ENCODE assay signal across 8 mouse cellular contexts in the genomic region with DNA sequence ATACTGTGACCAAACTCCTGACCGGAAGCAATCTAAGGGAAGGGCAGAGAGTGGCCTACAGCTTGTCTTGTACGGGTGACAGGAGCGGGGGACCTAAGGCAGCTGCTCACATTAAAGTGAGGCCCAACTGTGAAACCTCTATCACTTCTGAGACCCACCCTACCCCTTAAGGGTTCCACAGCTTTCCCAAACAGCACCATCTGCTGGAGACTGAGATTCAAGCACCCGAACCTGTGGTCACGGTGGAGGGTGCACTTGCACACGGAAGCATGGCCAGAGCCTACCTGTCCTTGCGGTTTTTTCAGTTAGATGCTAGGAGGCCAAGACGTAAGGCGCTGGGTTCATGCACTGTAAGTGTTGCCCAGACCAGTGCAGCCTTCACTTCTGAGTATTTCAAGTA. TPM values are rescaled to one million over a fixed set of nuclear protein-coding genes. Genes with fewer than 3 reads are reported as not detected.
A peak's percentile ranks its signal among the peaks of the same experiment; 100 is the strongest.
DNase-seq lines count a peak whose midpoint lies in the region; ATAC-seq and TF ChIP-seq lines count a peak whose summit lies in the region.
"Had no signal": no experiment of that assay in that cellular context is flagged by ENCODE, and none has a peak within 500 bp of the region (broad histone marks: within the 10 kb centered on the region; RNA-seq: fewer than 3 reads in every experiment).

No protein-coding gene starts in this region.

- H3K27me3 ChIP-seq in hindbrain, embryonic 10.5 days (ENCODE audit: insufficient read depth, poor library complexity, severe bottlenecking) = no peaks in the 10 kb centered on the region
- no peaks in the 10 kb centered on the region for H3K27me3 ChIP-seq in hindbrain, embryonic 13.5 days
- 0 out of 2 replicates have a peak, but pooled peaks cover 3% of the 10 kb centered on the region for H3K27me3 ChIP-seq in E14TG2a.4 (ENCODE audit: insufficient read depth, low read length)
- H3K27me3 ChIP-seq: liver, embryonic 15.5 days had no signal

- H3K9ac ChIP-seq in hindbrain, embryonic 13.5 days = no peak overlapping the region
- H3K9ac ChIP-seq: liver, embryonic 15.5 days had no signal

- peak; percentile 53 for TF ChIP-seq CTCF in E14TG2a.4 (conservative IDR thresholded peaks at IDR 0.05; ENCODE audit: low read length)

- H3K4me3 ChIP-seq in hindbrain, embryonic 10.5 days = no peak overlapping the region
- H3K4me3 ChIP-seq in hindbrain, embryonic 13.5 days = no peak overlapping the region
- H3K4me3 ChIP-seq in E14TG2a.4 (replicated peaks; ENCODE audit: low read length) = no peak overlapping the region
- H3K4me3 ChIP-seq: liver, embryonic 15.5 days had no signal

- H3K9me3 ChIP-seq in hindbrain, embryonic 10.5 days = no peaks in the 10 kb centered on the region
- H3K9me3 ChIP-seq in hindbrain, embryonic 13.5 days = no peaks in the 10 kb centered on the region
- H3K9me3 ChIP-seq in E14TG2a.4 (ENCODE audit: low read length) = no peaks in the 10 kb centered on the region
- H3K9me3 ChIP-seq: liver, embryonic 15.5 days had no signal

- peaks cover 6% of the 10 kb centered on the region for H3K4me1 ChIP-seq in hindbrain, embryonic 10.5 days (replicated peaks)
- peaks cover 16% of the 10 kb centered on the region for H3K4me1 ChIP-seq in hindbrain, embryonic 13.5 days (replicated peaks)
- peaks cover 53% of the 10 kb centered on the region for H3K4me1 ChIP-seq in E14TG2a.4 (replicated peaks; ENCODE audit: low read depth, low read length)

- ATAC-seq in hindbrain, embryonic 13.5 days (ENCODE audit: low FRiP score) = no peak
- peak; percentile 71 for ATAC-seq in megakaryocyte progenitor cell, adult 5-6 weeks (replicated peaks; ENCODE audit: poor library complexity)

- 82% methylated on average over 9 of the region's 9 CpGs for WGBS in hindbrain, embryonic 10.5 days
- WGBS in hindbrain, embryonic 13.5 days = 80% methylated on average over 9 of the region's 9 CpGs

- peak; percentile 13 for DNase-seq in hindbrain, embryonic 10.5 days (ENCODE audit: low spot score)
- DNase-seq in B cell, adult 2 months = peak; percentile 38 to 42
- DNase-seq in heart, postnatal 4 days = peak; percentile 67
- DNase-seq in natural killer cell, adult 2 months (ENCODE audit: low spot score in 2 of 2) = no peak

- peaks cover 64% of the 10 kb centered on the region for H3K36me3 ChIP-seq in hindbrain, embryonic 10.5 days
- H3K36me3 ChIP-seq in hindbrain, embryonic 13.5 days = peaks cover 40% of the 10 kb centered on the region
- H3K36me3 ChIP-seq in E14TG2a.4 (ENCODE audit: insufficient read depth, low read length) = peaks cover 88% of the 10 kb centered on the region

- H3K4me2 ChIP-seq in hindbrain, embryonic 13.5 days = no peak overlapping the region
- H3K4me2 ChIP-seq: liver, embryonic 15.5 days had no signal

- no peak overlapping the region for H3K27ac ChIP-seq in hindbrain, embryonic 10.5 days
- H3K27ac ChIP-seq in hindbrain, embryonic 13.5 days = no peak overlapping the region
- H3K27ac ChIP-seq: liver, embryonic 15.5 days had no signal

RNA-seq across cellular contexts. Expression of gene Mrln, which starts 18.3 kb away (rescaled TPM):
- 0.71 and 1.2 TPM in 2 replicates for polyA plus RNA-seq in hindbrain, embryonic 10.5 days (2016; fragmentation: Nextera tagmentation; extraction: Ambion mirVana)
- 0.94 and 1.5 TPM in 2 replicates for polyA plus RNA-seq in hindbrain, embryonic 13.5 days (2015; fragmentation: Nextera tagmentation; extraction: Ambion mirVana)
- under 1 TPM; 0.71 to 0.92 TPM for total RNA-seq in heart, postnatal 4 days (2021)
- total RNA-seq in megakaryocyte progenitor cell, adult 5-6 weeks (2015) = not detected in 2 replicates
- total RNA-seq in megakaryocyte progenitor cell, adult 5-6 weeks (2017) = not detected in 2 replicates

RNA-seq across cellular contexts. Expression of gene Slc16a9, which starts 58.8 kb away (rescaled TPM):
- 0.40 and 0.58 TPM in 2 replicates for polyA plus RNA-seq in hindbrain, embryonic 10.5 days (2016; fragmentation: Nextera tagmentation; extraction: Ambion mirVana)
- 1.6 and 2.7 TPM in 2 replicates for polyA plus RNA-seq in hindbrain, embryonic 13.5 days (2015; fragmentation: Nextera tagmentation; extraction: Ambion mirVana)
- total RNA-seq in heart, postnatal 4 days (2021) = 1 to 10 TPM; 1.4 to 1.9 TPM
- total RNA-seq in megakaryocyte progenitor cell, adult 5-6 weeks (2015) = 0.17 and 0.52 TPM in 2 replicates
- total RNA-seq in megakaryocyte progenitor cell, adult 5-6 weeks (2017) = 0.29 and 0.81 TPM in 2 replicates

Comparison
In these comparisons a context has a peak if more than half of its experiments do, and no peak if none do; other contexts are left out.
1. DNase-seq: peak in hindbrain, embryonic 10.5 days (single experiment), B cell, adult 2 months (2 of 2) and heart, postnatal 4 days (single experiment); none in natural killer cell, adult 2 months (0 of 2).